Mouse (Mus musculus): Measurements from ENCODE around the gene Gm20696.

DNA sequence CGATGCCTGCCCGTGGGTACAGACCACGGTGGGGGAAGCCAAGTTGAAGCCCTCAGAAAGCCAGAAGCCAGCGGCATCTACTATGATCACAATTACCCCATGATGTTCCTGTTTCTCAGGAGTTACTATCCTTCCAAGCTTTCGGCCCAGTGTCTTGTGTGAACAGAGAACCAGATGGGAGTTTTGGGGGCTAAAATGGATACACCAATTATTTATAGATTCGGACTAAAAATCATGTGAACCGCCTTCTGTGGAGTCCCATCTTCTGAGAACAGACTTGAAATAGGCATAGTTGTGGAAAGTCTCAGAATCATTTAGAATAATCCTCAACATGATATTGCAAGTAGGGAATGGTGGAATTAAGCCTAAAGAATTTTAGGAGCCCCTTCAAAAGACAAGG lies 64.2 kb downstream of the Gm20696 start:
- TF ChIP-seq POLR2A (IDR thresholded peaks at IDR 0.05; ENCODE audit: borderline replicate concordance, low read depth, low read length), result no peak
- TF ChIP-seq CTCF (IDR thresholded peaks at IDR 0.05; ENCODE audit: low read depth, low read length), result no peak

Data from bone marrow macrophage, adult 2 months (primary cell).